Mouse (Mus musculus): Measurements from ENCODE around the gene Acmsd.

Gene Acmsd

GRCm38 (mm10) chr1:127776246-127776645 is 47.0 kb downstream of the Acmsd start:
- no peak for DNase-seq (ENCODE audit: low spot score)

- DNase-seq (ENCODE audit: low spot score) = no peak
These were observed 49.4 kb downstream of the Acmsd start for GRCm38 (mm10) chr1:127778611-127779010.

GRCm38 (mm10) chr1:127780142-127780541 is 50.9 kb downstream of the Acmsd start:
- no peak for DNase-seq (ENCODE audit: low spot score)

DNA sequence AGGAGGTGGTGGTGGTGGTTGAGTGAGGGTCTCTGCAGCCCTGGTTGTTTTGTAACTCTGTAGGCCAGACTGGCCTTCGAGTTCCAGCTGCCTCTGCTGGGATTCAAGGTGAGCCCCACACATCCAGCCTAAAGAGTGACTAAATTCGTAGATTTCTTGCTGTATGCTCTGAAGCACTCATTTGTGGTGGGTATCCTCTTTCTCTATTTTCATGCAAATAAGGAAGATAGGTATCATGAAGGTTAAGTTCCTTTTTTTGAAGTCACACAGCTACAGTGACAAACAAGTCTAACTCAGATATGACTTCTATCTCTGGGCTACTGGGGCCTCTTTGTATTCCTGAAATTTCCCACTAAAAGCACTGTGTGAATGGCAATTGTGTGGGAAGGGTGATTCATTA is 51.6 kb downstream of the Acmsd start:
- no peak for DNase-seq (ENCODE audit: low spot score)

DNA sequence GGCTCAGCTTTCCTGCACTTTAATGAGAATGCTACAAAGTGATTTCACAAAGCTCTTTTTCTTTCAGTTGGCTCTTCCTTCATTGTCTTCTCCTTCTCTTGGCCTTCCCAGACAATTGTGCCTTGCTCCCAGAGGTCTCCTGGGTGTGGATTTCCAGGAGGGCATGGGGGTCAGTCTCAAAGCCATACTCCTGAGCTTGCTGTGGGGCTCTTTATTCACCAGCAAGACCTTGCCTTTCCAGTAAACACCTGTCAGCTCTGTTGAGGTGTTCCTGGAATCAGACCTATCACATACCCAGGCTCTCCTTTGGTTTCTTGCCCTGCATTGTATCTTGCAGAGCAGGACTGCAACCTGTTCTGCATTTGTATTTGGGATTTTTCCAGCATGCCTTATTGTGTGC is 54.6 kb downstream of the Acmsd start:
- DNase-seq (ENCODE audit: low spot score) = no peak

DNA sequence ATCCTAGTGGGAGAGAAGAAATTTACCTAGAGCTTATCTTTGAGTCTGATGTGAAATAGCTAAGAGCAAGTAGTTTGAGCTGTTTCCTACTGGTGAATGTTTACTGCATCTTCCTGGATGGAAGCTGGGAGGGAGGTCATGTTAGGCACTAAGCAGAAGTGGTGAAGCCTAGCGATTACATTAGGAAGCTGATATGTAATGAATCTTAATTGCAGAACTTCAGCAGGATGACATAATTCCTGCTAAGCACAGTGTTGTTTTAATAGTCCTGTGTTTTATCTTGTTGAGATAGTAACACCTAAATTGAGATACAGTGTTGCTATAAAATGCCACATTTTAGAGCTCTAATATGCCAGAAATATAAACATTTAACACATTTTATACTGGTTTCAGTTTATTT is 56.7 kb downstream of the Acmsd start:
- DNase-seq (ENCODE audit: low spot score) = no peak

GRCm38 (mm10) chr1:127788943-127789342 is 59.7 kb downstream of the Acmsd start:
- DNase-seq (ENCODE audit: low spot score) = no peak

- no peak for DNase-seq (ENCODE audit: low spot score)
These were observed 64.2 kb downstream of the Acmsd start for GRCm38 (mm10) chr1:127793459-127793858.

- no peak for DNase-seq (ENCODE audit: low spot score)
These were observed 66.0 kb downstream of the Acmsd start for GRCm38 (mm10) chr1:127795087-127795769.

- DNase-seq (ENCODE audit: low spot score) = no peak
These were observed 67.1 kb downstream of the Acmsd start for GRCm38 (mm10) chr1:127796341-127796740.

DNA sequence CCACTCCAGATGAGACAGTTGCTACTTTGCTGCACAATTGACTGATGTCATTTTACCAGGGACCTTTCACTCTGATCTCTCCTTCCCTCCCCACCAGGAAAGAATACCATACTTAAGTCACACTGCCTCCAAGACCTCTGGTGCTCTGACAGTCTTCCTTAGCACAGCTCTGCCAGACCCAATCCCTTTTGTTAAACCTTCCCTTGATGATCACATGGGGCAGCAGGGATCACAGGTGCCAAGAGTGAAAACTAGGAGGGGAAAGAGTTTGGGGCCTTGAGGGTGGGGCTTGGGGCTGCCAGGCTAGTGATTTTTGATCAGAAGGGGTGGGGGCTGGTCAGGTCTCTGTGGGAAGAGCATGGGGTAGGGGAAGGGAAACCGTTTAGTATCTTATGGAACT is 67.5 kb downstream of the Acmsd start:
- DNase-seq (ENCODE audit: low spot score) = no peak

DNA sequence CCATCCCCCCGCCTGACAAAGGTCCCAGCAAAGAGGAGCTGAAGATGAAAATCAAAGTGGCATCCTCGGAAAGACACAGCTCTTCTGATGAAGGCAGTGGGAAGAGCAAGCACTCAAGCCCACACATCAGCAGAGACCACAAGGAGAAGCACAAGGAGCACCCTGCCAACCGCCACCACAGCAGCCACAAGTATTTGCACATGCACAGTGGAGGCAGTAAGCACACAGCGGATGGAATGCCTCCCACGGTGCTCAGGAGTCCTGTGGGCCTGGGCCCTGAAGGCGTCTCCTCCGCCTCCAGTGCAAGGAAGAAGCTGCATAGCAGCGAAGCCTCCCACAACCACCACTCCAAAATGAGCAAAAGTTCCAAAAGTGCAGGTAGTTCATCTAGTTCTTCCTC is 73.7 kb downstream of the Acmsd start:
- DNase-seq (ENCODE audit: low spot score) = no peak

DNA sequence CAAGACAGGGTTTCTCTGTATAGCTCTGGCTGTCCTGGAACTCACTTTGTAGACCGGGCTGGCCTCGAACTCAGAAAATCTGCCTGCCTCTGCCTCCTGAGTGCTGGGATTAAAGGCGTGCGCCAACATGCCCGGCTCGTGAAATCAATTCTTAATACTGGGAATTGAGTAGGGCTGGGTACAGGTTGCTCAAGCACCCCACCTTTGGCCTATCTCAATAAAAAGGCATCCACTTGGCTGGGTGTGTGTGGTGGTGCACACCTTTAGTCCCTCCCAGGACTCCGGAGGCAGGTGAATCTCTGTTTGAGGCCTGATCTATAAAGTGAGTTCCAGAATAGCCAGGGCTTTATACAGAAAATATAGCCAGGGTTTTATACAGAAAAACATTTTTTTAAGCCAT is 79.5 kb downstream of the Acmsd start:
- DNase-seq (ENCODE audit: low spot score) = no peak

- DNase-seq (ENCODE audit: low spot score) = no peak
These were observed 83.7 kb downstream of the Acmsd start for GRCm38 (mm10) chr1:127812929-127813328.

DNA sequence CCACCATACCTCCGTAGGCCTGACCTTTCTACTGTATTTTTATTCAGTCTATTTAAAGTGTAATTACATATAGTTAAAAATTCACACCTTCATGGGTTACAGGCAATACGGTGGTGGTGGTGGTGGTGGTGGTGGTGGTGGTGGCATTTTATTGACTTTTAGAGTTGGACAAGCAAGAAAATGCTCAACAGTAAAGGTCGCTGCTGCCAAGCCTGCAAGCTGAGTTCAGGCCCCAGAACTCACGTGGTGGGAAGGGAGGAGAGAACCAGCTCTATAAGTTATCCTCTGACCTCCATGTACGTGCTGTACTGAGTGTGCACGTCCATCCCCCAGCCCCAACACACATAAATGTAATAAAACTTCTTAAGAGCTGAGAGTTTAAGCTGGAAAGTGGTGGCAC is 87.2 kb downstream of the Acmsd start:
- no peak for DNase-seq (ENCODE audit: low spot score)
